Mouse (Mus musculus) gastrocnemius, adult 2 months (tissue): Measurements from ENCODE around the gene Fah. TPM values are rescaled to one million over a fixed set of nuclear protein-coding genes. Genes with fewer than 3 reads are reported as not detected.

Experiments used
- DNase-seq: peaks from one replicate; pipeline ENCODE4 v3.0.0; 2022
- H3K27ac ChIP-seq: fragments of 200-600 bp; 2 replicates; pipeline ENCODE4 v1.8.1; 2022; ENCODE audit warnings: mild to moderate bottlenecking
- H3K4me3 ChIP-seq: fragments of 200-600 bp; 2 replicates; pipeline ENCODE4 v1.8.1; 2022; ENCODE audit warnings: mild to moderate bottlenecking, moderate library complexity
- CTCF ChIP-seq: fragments of 200-600 bp; IDR thresholded peaks from 2 replicates; pipeline ENCODE4 v1.8.1; 2022; ENCODE audit warnings: antibody characterized with exemption, mild to moderate bottlenecking, moderate library complexity
- intact Hi-C: fragments of 180-260 bp; cut with DNase I; formaldehyde crosslinking; loops from one replicate; pipeline ENCODE4 v1.15.1; 2025
- total RNA-seq, 2 experiments: library from RNA; stranded (reverse); gene quantifications; 2 replicates each; pipeline ENCODE4 v1.2.3; 2021

Fah gene
- total RNA-seq, 2 experiments from 2014 or later: 1.6 to 3.0 TPM

- no peak for DNase-seq
- intact Hi-C loops: no loop called here
- Histone ChIP-seq H3K27ac (no peak overlapping the region), H3K4me3 (no peak overlapping the region)
- no peak for TF ChIP-seq CTCF
These were observed 12.4 kb upstream of the Fah start for GRCm38 (mm10) chr7:84618951-84619350.

- intact Hi-C loops: no loop called here
- TF ChIP-seq CTCF: no peak
- Histone ChIP-seq H3K4me3 (no peak overlapping the region), H3K27ac (no peak overlapping the region)
- no peak for DNase-seq
These were observed 5.9 kb upstream of the Fah start for GRCm38 (mm10) chr7:84612445-84612844.

- no peak overlapping the region for H3K4me3 ChIP-seq
- TF ChIP-seq CTCF: no peak
- H3K27ac ChIP-seq: no peak overlapping the region
- intact Hi-C loops: no loop called here
- DNase-seq: no peak
These were observed 5.1 kb upstream of the Fah start for GRCm38 (mm10) chr7:84611609-84612008.

GRCm38 (mm10) chr7:84605704-84606292 is 724 bp downstream of the Fah start:
- H3K27ac ChIP-seq: peak overlapping the region; percentile 86
- intact Hi-C loops: loop anchor here (10.0 kb wide), 1 partner anchor 79 kb away; the partner anchor contains the start of gene Zfand6

GRCm38 (mm10) chr7:84605033-84605687 is 1.4 kb downstream of the Fah start:
- intact Hi-C loops: loop anchor here (10.0 kb wide), 1 partner anchor 80 kb away; the partner anchor contains the start of gene Zfand6
- DNase-seq: no peak
- Histone ChIP-seq H3K4me3 (peak overlapping the region; percentile 84), H3K27ac (peak overlapping the region; percentile 86)
- TF ChIP-seq CTCF: no peak

More at GRCm38 (mm10) chr7:84605704-84606292, 724 bp downstream of the Fah start:
- peak overlapping the region; percentile 84 for H3K4me3 ChIP-seq
- DNase-seq: peak; percentile 88
- TF ChIP-seq CTCF: no peak

- peak overlapping the region; percentile 86 for H3K27ac ChIP-seq
- H3K4me3 ChIP-seq: peak overlapping the region; percentile 84
- DNase-seq: no peak
- no peak for TF ChIP-seq CTCF
- intact Hi-C loops: loop anchor here (10.0 kb wide), 1 partner anchor 80 kb away; the partner anchor contains the start of gene Zfand6
These were observed 2.0 kb downstream of the Fah start for GRCm38 (mm10) chr7:84604501-84604900.

GRCm38 (mm10) chr7:84601331-84601730 is 5.2 kb downstream of the Fah start:
- H3K27ac ChIP-seq: no peak overlapping the region
- H3K4me3 ChIP-seq: no peak overlapping the region
- no peak for DNase-seq
- TF ChIP-seq CTCF: no peak
- intact Hi-C loops: loop anchor here (10.0 kb wide), 1 partner anchor 83 kb away; the partner anchor contains the start of gene Zfand6

GRCm38 (mm10) chr7:84600631-84601030 is 5.9 kb downstream of the Fah start:
- H3K27ac ChIP-seq: no peak overlapping the region
- intact Hi-C loops: loop anchor here (10.0 kb wide), 1 partner anchor 84 kb away; the partner anchor contains the start of gene Zfand6
- DNase-seq: no peak
- H3K4me3 ChIP-seq: no peak overlapping the region
- TF ChIP-seq CTCF: no peak

GRCm38 (mm10) chr7:84596633-84597032 is 9.9 kb downstream of the Fah start:
- intact Hi-C loops: no loop called here
- H3K27ac ChIP-seq: no peak overlapping the region
- no peak for DNase-seq
- H3K4me3 ChIP-seq: no peak overlapping the region
- no peak for TF ChIP-seq CTCF

GRCm38 (mm10) chr7:84596002-84596401 is 10.5 kb downstream of the Fah start:
- Histone ChIP-seq H3K27ac (no peak overlapping the region), H3K4me3 (no peak overlapping the region)
- no peak for DNase-seq
- intact Hi-C loops: no loop called here
- no peak for TF ChIP-seq CTCF

- Histone ChIP-seq H3K27ac (no peak overlapping the region), H3K4me3 (no peak overlapping the region)
- intact Hi-C loops: loop anchor here (2.0 to 5.0 kb wide), 3 partner anchors 157 to 200 kb away; no protein-coding TSS in a partner anchor
- DNase-seq: no peak
- no peak for TF ChIP-seq CTCF
These were observed 11.6 kb downstream of the Fah start for GRCm38 (mm10) chr7:84594917-84595303.

GRCm38 (mm10) chr7:84594087-84594916 is 12.2 kb downstream of the Fah start:
- TF ChIP-seq CTCF: peak; percentile 56
- DNase-seq: no peak
- Histone ChIP-seq H3K4me3 (no peak overlapping the region), H3K27ac (no peak overlapping the region)
- intact Hi-C loops: loop anchor here (2.0 to 5.0 kb wide), 3 partner anchors 158 to 200 kb away; no protein-coding TSS in a partner anchor
